Mouse (Mus musculus): ENCODE measurements at regions not wholly inside any gene's neighbourhood (a gene's known extent, or its start where the extent isn't known, plus 50 kb on each side); places are given as distances from the start of the nearest gene placed in this dataset.

GRCm38 (mm10) chr13:118849541-118849940 is 179.9 kb downstream of the Fgf10 start:
- no peak for DNase-seq (ENCODE audit: low spot score in 2 of 2)

GRCm38 (mm10) chr13:118850708-118851107 is 181.1 kb downstream of the Fgf10 start:
- no peak for DNase-seq (ENCODE audit: low spot score in 2 of 2)

GRCm38 (mm10) chr13:118886339-118886810 is 216.8 kb downstream of the Fgf10 start:
- no peak for DNase-seq (ENCODE audit: low spot score in 2 of 2)

- no peak for DNase-seq (ENCODE audit: low spot score in 2 of 2)
These were observed 225.5 kb downstream of the Fgf10 start for GRCm38 (mm10) chr13:118895079-118895478.

GRCm38 (mm10) chr13:118901950-118902349 is 232.4 kb downstream of the Fgf10 start:
- DNase-seq (ENCODE audit: low spot score in 2 of 2), result no peak

- DNase-seq (ENCODE audit: low spot score in 2 of 2), result no peak
These were observed 240.8 kb downstream of the Fgf10 start for GRCm38 (mm10) chr13:118910351-118910750.

- no peak for DNase-seq (ENCODE audit: low spot score in 2 of 2)
These were observed 271.2 kb downstream of the Fgf10 start for GRCm38 (mm10) chr13:118940786-118941185.

- no peak for DNase-seq (ENCODE audit: low spot score in 2 of 2)
These were observed 296.6 kb downstream of the Fgf10 start for GRCm38 (mm10) chr13:118966120-118966676.

GRCm38 (mm10) chr13:118967707-118968106 is 298.1 kb downstream of the Fgf10 start:
- DNase-seq (ENCODE audit: low spot score in 2 of 2), result no peak

- DNase-seq (ENCODE audit: low spot score in 2 of 2), result no peak
These were observed 305.4 kb downstream of the Fgf10 start for GRCm38 (mm10) chr13:118975008-118975407.

- DNase-seq (ENCODE audit: low spot score in 2 of 2), result no peak
These were observed 305.9 kb downstream of the Fgf10 start for GRCm38 (mm10) chr13:118975519-118975918.

- DNase-seq (ENCODE audit: low spot score in 2 of 2), result no peak
These were observed 309.9 kb downstream of the Fgf10 start for GRCm38 (mm10) chr13:118979505-118979904.

GRCm38 (mm10) chr13:118981196-118981810 is 311.7 kb downstream of the Fgf10 start:
- no peak for DNase-seq (ENCODE audit: low spot score in 2 of 2)

GRCm38 (mm10) chr13:118985285-118985684 is 315.7 kb downstream of the Fgf10 start:
- DNase-seq (ENCODE audit: low spot score in 2 of 2), result no peak

- no peak for DNase-seq (ENCODE audit: low spot score in 2 of 2)
These were observed 355.8 kb downstream of the Fgf10 start for GRCm38 (mm10) chr13:119025305-119025975.

GRCm38 (mm10) chr13:119039616-119040015 is 370.0 kb downstream of the Fgf10 start:
- no peak for DNase-seq (ENCODE audit: low spot score in 2 of 2)

- no peak for DNase-seq (ENCODE audit: low spot score in 2 of 2)
These were observed 375.5 kb downstream of the Fgf10 start for GRCm38 (mm10) chr13:119045112-119045511.

GRCm38 (mm10) chr13:119068745-119069580 is 359.4 kb upstream of the Paip1 start:
- no peak for DNase-seq (ENCODE audit: low spot score in 2 of 2)

GRCm38 (mm10) chr13:119069581-119069936 is 358.8 kb upstream of the Paip1 start:
- DNase-seq (ENCODE audit: low spot score in 2 of 2), result no peak

- no peak for DNase-seq (ENCODE audit: low spot score in 2 of 2)
These were observed 349.2 kb upstream of the Paip1 start for GRCm38 (mm10) chr13:119079243-119079642.

GRCm38 (mm10) chr13:119081691-119082090 is 346.7 kb upstream of the Paip1 start:
- DNase-seq (ENCODE audit: low spot score in 2 of 2), result no peak

GRCm38 (mm10) chr13:119117906-119118305 is 310.5 kb upstream of the Paip1 start:
- DNase-seq (ENCODE audit: low spot score in 2 of 2), result no peak

Data from frontal cortex, postnatal 25 days (tissue).